Mouse (Mus musculus): ENCODE measurements around the gene Cox6b2. TPM values are rescaled to one million over a fixed set of nuclear protein-coding genes. Genes with fewer than 3 reads are reported as not detected.

Gene Cox6b2
- polyA plus RNA-seq, 1 experiment, result 41.9 TPM

GRCm38 (mm10) chr7:4789436-4789935 is 36.6 kb upstream of the Cox6b2 start, which contains the start of gene Tmem238:
TSS of gene Tmem238 (minus strand) at chr7:4789656.
- 0 out of 2 replicates have a peak, but pooled peaks have one; percentile 12 for TF ChIP-seq POLR2A (IDR thresholded peaks at IDR 0.05; ENCODE audit: borderline replicate concordance, insufficient read depth, low read length)
- no peak for TF ChIP-seq CTCF (IDR thresholded peaks at IDR 0.05; ENCODE audit: borderline replicate concordance, insufficient read depth, low read depth, low read length)
- DNase-seq, result peak in 1 of 2 experiments; percentile 77
- Histone ChIP-seq H3K27me3 (ENCODE audit: control insufficient read depth, insufficient read depth, low read length) (no peaks in the 10 kb centered on the region), H3K27ac (ENCODE audit: insufficient read depth, low read length) (peak within 1 kb of the TSS; percentile 93), H3K4me3 (replicated peaks; ENCODE audit: insufficient read depth, low read depth, low read length) (peak within 1 kb of the TSS; percentile 81), H3K4me1 (ENCODE audit: control insufficient read depth, insufficient read depth, low read length) (peaks cover 15% of the 10 kb centered on the region)
- 3% methylated on average over 40 of the region's 40 CpGs for WGBS

GRCm38 (mm10) chr7:4788499-4789435 is 35.9 kb upstream of the Cox6b2 start:
- peak; percentile 51; the same call in 1 of the 2 replicates for TF ChIP-seq POLR2A (IDR thresholded peaks at IDR 0.05; ENCODE audit: borderline replicate concordance, insufficient read depth, low read length)
- no peak for TF ChIP-seq CTCF (IDR thresholded peaks at IDR 0.05; ENCODE audit: borderline replicate concordance, insufficient read depth, low read depth, low read length)
- H3K27me3 ChIP-seq (ENCODE audit: control insufficient read depth, insufficient read depth, low read length), result no peaks in the 10 kb centered on the region
- DNase-seq, result peak; percentile 69 to 81
- peak overlapping the region; percentile 81 for H3K4me3 ChIP-seq (replicated peaks; ENCODE audit: insufficient read depth, low read depth, low read length)
- H3K4me1 ChIP-seq (ENCODE audit: control insufficient read depth, insufficient read depth, low read length), result peaks cover 20% of the 10 kb centered on the region
- H3K27ac ChIP-seq (ENCODE audit: insufficient read depth, low read length), result peak overlapping the region; percentile 93
- WGBS, result 1% methylated on average over 63 of the region's 64 CpGs

GRCm38 (mm10) chr7:4783667-4784268 is 30.9 kb upstream of the Cox6b2 start:
- TF ChIP-seq POLR2A (IDR thresholded peaks at IDR 0.05; ENCODE audit: borderline replicate concordance, insufficient read depth, low read length), result peak; percentile 41; the same call in 1 of the 2 replicates
- TF ChIP-seq CTCF (IDR thresholded peaks at IDR 0.05; ENCODE audit: borderline replicate concordance, insufficient read depth, low read depth, low read length), result no peak
- 19% methylated on average over 14 of the region's 14 CpGs for WGBS
- DNase-seq, result peak; percentile 77 to 84
- peak overlapping the region; percentile 87 for H3K27ac ChIP-seq (ENCODE audit: insufficient read depth, low read length)
- peak overlapping the region; percentile 1 for H3K4me3 ChIP-seq (replicated peaks; ENCODE audit: insufficient read depth, low read depth, low read length)
- H3K4me1 ChIP-seq (ENCODE audit: control insufficient read depth, insufficient read depth, low read length), result peaks cover 31% of the 10 kb centered on the region
- no peaks in the 10 kb centered on the region for H3K27me3 ChIP-seq (ENCODE audit: control insufficient read depth, insufficient read depth, low read length)

GRCm38 (mm10) chr7:4782759-4783158 is 29.9 kb upstream of the Cox6b2 start, which contains the start of the genes Il11 and Tmem190:
TSS of gene Il11 (minus strand) at chr7:4782859.
TSS of gene Tmem190 (plus strand) at chr7:4782937.
- peak within 1 kb of the TSS; percentile 87 for H3K27ac ChIP-seq (ENCODE audit: insufficient read depth, low read length)
- DNase-seq, result no peak
- peaks cover 28% of the 10 kb centered on the region for H3K4me1 ChIP-seq (ENCODE audit: control insufficient read depth, insufficient read depth, low read length)
- H3K27me3 ChIP-seq (ENCODE audit: control insufficient read depth, insufficient read depth, low read length), result no peaks in the 10 kb centered on the region
- WGBS, result 72% methylated on average over 2 of the region's 2 CpGs
- TF ChIP-seq CTCF (IDR thresholded peaks at IDR 0.05; ENCODE audit: borderline replicate concordance, insufficient read depth, low read depth, low read length) (no peak), POLR2A (IDR thresholded peaks at IDR 0.05; ENCODE audit: borderline replicate concordance, insufficient read depth, low read length) (no peak)
- H3K4me3 ChIP-seq (replicated peaks; ENCODE audit: insufficient read depth, low read depth, low read length), result peak within 1 kb of the TSS; percentile 1

GRCm38 (mm10) chr7:4782130-4782529 is 29.2 kb upstream of the Cox6b2 start:
- 76% methylated on average over 3 of the region's 3 CpGs for WGBS
- H3K4me1 ChIP-seq (ENCODE audit: control insufficient read depth, insufficient read depth, low read length), result peaks cover 25% of the 10 kb centered on the region

GRCm38 (mm10) chr7:4779921-4780320 is 27.0 kb upstream of the Cox6b2 start:
- 40% methylated on average over 5 of the region's 5 CpGs for WGBS
- DNase-seq, result no peak
- H3K4me3 ChIP-seq (replicated peaks; ENCODE audit: insufficient read depth, low read depth, low read length), result no peak overlapping the region
- TF ChIP-seq CTCF (IDR thresholded peaks at IDR 0.05; ENCODE audit: borderline replicate concordance, insufficient read depth, low read depth, low read length) (no peak), POLR2A (IDR thresholded peaks at IDR 0.05; ENCODE audit: borderline replicate concordance, insufficient read depth, low read length) (no peak)
- no peak overlapping the region for H3K27ac ChIP-seq (ENCODE audit: insufficient read depth, low read length)
- peaks cover 3% of the 10 kb centered on the region; the same call in 1 of the 2 replicates for H3K27me3 ChIP-seq (ENCODE audit: control insufficient read depth, insufficient read depth, low read length)
- H3K4me1 ChIP-seq (ENCODE audit: control insufficient read depth, insufficient read depth, low read length), result peaks cover 20% of the 10 kb centered on the region

More at GRCm38 (mm10) chr7:4782130-4782529, 29.2 kb upstream of the Cox6b2 start:
- no peak overlapping the region for H3K27ac ChIP-seq (ENCODE audit: insufficient read depth, low read length)
- H3K27me3 ChIP-seq (ENCODE audit: control insufficient read depth, insufficient read depth, low read length), result no peaks in the 10 kb centered on the region
- no peak for DNase-seq
- no peak overlapping the region for H3K4me3 ChIP-seq (replicated peaks; ENCODE audit: insufficient read depth, low read depth, low read length)
- TF ChIP-seq CTCF (IDR thresholded peaks at IDR 0.05; ENCODE audit: borderline replicate concordance, insufficient read depth, low read depth, low read length) (no peak), POLR2A (IDR thresholded peaks at IDR 0.05; ENCODE audit: borderline replicate concordance, insufficient read depth, low read length) (no peak)

GRCm38 (mm10) chr7:4777851-4778637 is 25.1 kb upstream of the Cox6b2 start:
- no peak overlapping the region for H3K4me3 ChIP-seq (replicated peaks; ENCODE audit: insufficient read depth, low read depth, low read length)
- no peak for DNase-seq
- no peak for TF ChIP-seq CTCF (IDR thresholded peaks at IDR 0.05; ENCODE audit: borderline replicate concordance, insufficient read depth, low read depth, low read length)
- no peak for TF ChIP-seq POLR2A (IDR thresholded peaks at IDR 0.05; ENCODE audit: borderline replicate concordance, insufficient read depth, low read length)
- peaks cover 3% of the 10 kb centered on the region; the same call in 1 of the 2 replicates for H3K4me1 ChIP-seq (ENCODE audit: control insufficient read depth, insufficient read depth, low read length)
- WGBS, result 3% methylated on average over 17 of the region's 20 CpGs
- H3K27ac ChIP-seq (ENCODE audit: insufficient read depth, low read length), result no peak overlapping the region
- H3K27me3 ChIP-seq (ENCODE audit: control insufficient read depth, insufficient read depth, low read length), result peaks cover 3% of the 10 kb centered on the region; the same call in 1 of the 2 replicates

All from cerebellum, adult 2 months (tissue).